Mouse (Mus musculus): Measurements from ENCODE around the gene Gpr107. TPM values are rescaled to one million over a fixed set of nuclear protein-coding genes. Genes with fewer than 3 reads are reported as not detected.

Gene Gpr107
- polyA plus RNA-seq, 1 experiment, result 34.5 TPM

- no peak overlapping the region for H3K4me3 ChIP-seq (ENCODE audit: control insufficient read depth, low read depth, low read length)
- H3K27me3 ChIP-seq (ENCODE audit: control insufficient read depth, insufficient read depth, low read length), result no peaks in the 10 kb centered on the region
- TF ChIP-seq CTCF (IDR thresholded peaks at IDR 0.05; ENCODE audit: control insufficient read depth, insufficient read depth, insufficient replicate concordance, low read depth, low read length), result peak; percentile 16; the same call in 1 of the 2 replicates
- no peak for TF ChIP-seq POLR2A (IDR thresholded peaks at IDR 0.05; ENCODE audit: control insufficient read depth, low read depth, low read length)
- H3K36me3 ChIP-seq (ENCODE audit: control insufficient read depth, insufficient read depth, low read length), result no peaks in the 10 kb centered on the region
- H3K27ac ChIP-seq (ENCODE audit: control insufficient read depth, insufficient read depth, low read depth, low read length), result peak overlapping the region; percentile 22
- H3K4me1 ChIP-seq (ENCODE audit: control insufficient read depth, insufficient read depth, low read length), result peaks cover 15% of the 10 kb centered on the region
Observed at GRCm38 (mm10) chr2:31255952-31256938, 104.1 kb downstream of the Gpr107 start.

- no peak for TF ChIP-seq POLR2A (IDR thresholded peaks at IDR 0.05; ENCODE audit: control insufficient read depth, low read depth, low read length)
- TF ChIP-seq CTCF (IDR thresholded peaks at IDR 0.05; ENCODE audit: control insufficient read depth, insufficient read depth, insufficient replicate concordance, low read depth, low read length), result no peak
- H3K27ac ChIP-seq (ENCODE audit: control insufficient read depth, insufficient read depth, low read depth, low read length), result no peak overlapping the region
- peaks cover 15% of the 10 kb centered on the region for H3K4me1 ChIP-seq (ENCODE audit: control insufficient read depth, insufficient read depth, low read length)
- H3K27me3 ChIP-seq (ENCODE audit: control insufficient read depth, insufficient read depth, low read length), result no peaks in the 10 kb centered on the region
- H3K4me3 ChIP-seq (ENCODE audit: control insufficient read depth, low read depth, low read length), result no peak overlapping the region
- no peaks in the 10 kb centered on the region for H3K36me3 ChIP-seq (ENCODE audit: control insufficient read depth, insufficient read depth, low read length)
Observed at GRCm38 (mm10) chr2:31257096-31257495, 105.0 kb downstream of the Gpr107 start.

- no peaks in the 10 kb centered on the region for H3K27me3 ChIP-seq (ENCODE audit: control insufficient read depth, insufficient read depth, low read length)
- H3K27ac ChIP-seq (ENCODE audit: control insufficient read depth, insufficient read depth, low read depth, low read length), result no peak overlapping the region
- no peaks in the 10 kb centered on the region for H3K36me3 ChIP-seq (ENCODE audit: control insufficient read depth, insufficient read depth, low read length)
- H3K4me1 ChIP-seq (ENCODE audit: control insufficient read depth, insufficient read depth, low read length), result peaks cover 15% of the 10 kb centered on the region
- H3K4me3 ChIP-seq (ENCODE audit: control insufficient read depth, low read depth, low read length), result peak overlapping the region; percentile 73
- TF ChIP-seq POLR2A (IDR thresholded peaks at IDR 0.05; ENCODE audit: control insufficient read depth, low read depth, low read length) (no peak), CTCF (IDR thresholded peaks at IDR 0.05; ENCODE audit: control insufficient read depth, insufficient read depth, insufficient replicate concordance, low read depth, low read length) (no peak)
Observed at GRCm38 (mm10) chr2:31258609-31259366, 106.7 kb downstream of the Gpr107 start.

- H3K4me3 ChIP-seq (ENCODE audit: control insufficient read depth, low read depth, low read length), result no peak overlapping the region; the same call in 1 of the 2 replicates
- no peak overlapping the region for H3K27ac ChIP-seq (ENCODE audit: control insufficient read depth, insufficient read depth, low read depth, low read length)
- no peak for TF ChIP-seq POLR2A (IDR thresholded peaks at IDR 0.05; ENCODE audit: control insufficient read depth, low read depth, low read length)
- TF ChIP-seq CTCF (IDR thresholded peaks at IDR 0.05; ENCODE audit: control insufficient read depth, insufficient read depth, insufficient replicate concordance, low read depth, low read length), result no peak
- no peaks in the 10 kb centered on the region for H3K36me3 ChIP-seq (ENCODE audit: control insufficient read depth, insufficient read depth, low read length)
- no peaks in the 10 kb centered on the region for H3K27me3 ChIP-seq (ENCODE audit: control insufficient read depth, insufficient read depth, low read length)
- H3K4me1 ChIP-seq (ENCODE audit: control insufficient read depth, insufficient read depth, low read length), result peaks cover 15% of the 10 kb centered on the region
Observed at GRCm38 (mm10) chr2:31259367-31259920, 107.3 kb downstream of the Gpr107 start.

DNA sequence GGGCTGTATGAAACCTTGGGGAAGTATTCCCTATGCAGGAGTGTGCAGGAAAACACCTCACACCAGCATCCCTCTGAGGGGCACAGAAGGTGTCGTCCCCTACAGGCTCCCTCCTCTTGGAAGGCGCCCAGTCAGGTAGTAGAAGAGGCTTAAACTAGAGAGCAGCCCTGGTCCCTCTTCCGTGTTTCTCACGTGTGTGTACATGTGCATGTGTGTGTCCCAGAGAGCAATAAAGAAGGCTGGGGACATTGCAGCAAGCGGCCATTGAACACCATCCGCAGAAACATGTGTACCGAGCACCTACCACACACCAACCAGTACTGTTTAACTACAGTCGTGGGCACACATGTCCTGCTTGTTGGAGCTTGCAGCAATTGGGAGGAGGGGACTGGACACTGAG is 108.4 kb downstream of the Gpr107 start:
- no peak for TF ChIP-seq CTCF (IDR thresholded peaks at IDR 0.05; ENCODE audit: control insufficient read depth, insufficient read depth, insufficient replicate concordance, low read depth, low read length)
- TF ChIP-seq POLR2A (IDR thresholded peaks at IDR 0.05; ENCODE audit: control insufficient read depth, low read depth, low read length), result no peak
- H3K4me1 ChIP-seq (ENCODE audit: control insufficient read depth, insufficient read depth, low read length), result peaks cover 15% of the 10 kb centered on the region

DNA sequence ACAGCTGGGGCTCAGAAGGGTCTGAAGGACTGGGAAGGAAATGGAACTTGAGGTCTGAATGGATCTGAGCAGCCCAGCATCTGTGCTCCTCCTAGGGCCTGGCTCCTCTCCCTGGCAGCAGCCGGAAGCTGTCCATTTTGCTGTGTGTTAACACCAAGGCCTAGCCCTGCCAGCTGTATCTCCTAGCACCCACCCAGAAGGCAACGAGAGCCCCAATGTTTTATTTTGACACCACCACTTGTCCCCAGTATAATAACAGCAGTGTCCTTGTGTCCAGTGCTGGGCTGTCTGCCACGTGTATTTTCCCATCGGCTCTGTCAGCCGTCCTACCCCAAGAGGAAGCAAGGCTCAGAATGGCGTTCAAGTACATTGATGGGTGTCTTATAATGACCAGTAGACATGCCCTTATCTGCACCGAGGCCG is 110.9 kb downstream of the Gpr107 start:
- Histone ChIP-seq H3K27me3 (ENCODE audit: control insufficient read depth, insufficient read depth, low read length) (no peaks in the 10 kb centered on the region), H3K4me1 (ENCODE audit: control insufficient read depth, insufficient read depth, low read length) (peaks cover 17% of the 10 kb centered on the region), H3K27ac (ENCODE audit: control insufficient read depth, insufficient read depth, low read depth, low read length) (no peak overlapping the region), H3K36me3 (ENCODE audit: control insufficient read depth, insufficient read depth, low read length) (no peaks in the 10 kb centered on the region), H3K4me3 (ENCODE audit: control insufficient read depth, low read depth, low read length) (no peak overlapping the region)
- TF ChIP-seq CTCF (IDR thresholded peaks at IDR 0.05; ENCODE audit: control insufficient read depth, insufficient read depth, insufficient replicate concordance, low read depth, low read length) (no peak), POLR2A (IDR thresholded peaks at IDR 0.05; ENCODE audit: control insufficient read depth, low read depth, low read length) (no peak)

More for the DNA sequence above, 108.4 kb downstream of the Gpr107 start:
- Histone ChIP-seq H3K4me3 (ENCODE audit: control insufficient read depth, low read depth, low read length) (no peak overlapping the region), H3K27me3 (ENCODE audit: control insufficient read depth, insufficient read depth, low read length) (no peaks in the 10 kb centered on the region), H3K27ac (ENCODE audit: control insufficient read depth, insufficient read depth, low read depth, low read length) (no peak overlapping the region), H3K36me3 (ENCODE audit: control insufficient read depth, insufficient read depth, low read length) (no peaks in the 10 kb centered on the region)
